Mouse (Mus musculus) MEL (cell line): ENCODE data around the gene Npas3. TPM values are rescaled to one million over a fixed set of nuclear protein-coding genes. Genes with fewer than 3 reads are reported as not detected.

Source experiments
- DNase-seq: peaks from one replicate; pipeline ENCODE4 v3.0.0; 2011; ENCODE audit warnings: low read depth, low spot score
- H3K27ac ChIP-seq: 2 replicates; pipeline ENCODE4 v1.5.1; 2012; ENCODE audit warnings: low read depth, mild to moderate bottlenecking, control low read depth, low read length, moderate library complexity; ENCODE audit not compliant: control insufficient read depth
- H3K27me3 ChIP-seq, 2 experiments: fragments of 150-350 bp in 1 of 2; sonication (generic) in 1 of 2; 2 replicates each; pipeline ENCODE4 v1.6.1; 2012; ENCODE audit warnings: low read length in 2 of 2, mild to moderate bottlenecking in 2 of 2, improper control_type of control experiment in 1 of 2, moderate library complexity in 1 of 2; ENCODE audit not compliant: insufficient read depth in 2 of 2, control insufficient read depth in 1 of 2
- H3K36me3 ChIP-seq, 2 experiments: 2 replicates each; pipeline ENCODE4 v1.6.1; 2012 to 2014; ENCODE audit warnings: low read length in 2 of 2, improper control_type of control experiment in 1 of 2, inconsistent platforms in 1 of 2, mild to moderate bottlenecking in 1 of 2; ENCODE audit not compliant: insufficient read depth in 2 of 2, control insufficient read depth in 1 of 2
- H3K4me1 ChIP-seq, 2 experiments: fragments of 150-350 bp in 1 of 2; sonication (generic) in 1 of 2; 2 replicates each; pipeline ENCODE4 v1.6.1; 2012; ENCODE audit warnings: low read length in 2 of 2, improper control_type of control experiment in 1 of 2, mild to moderate bottlenecking in 1 of 2; ENCODE audit not compliant: insufficient read depth in 2 of 2, control insufficient read depth in 1 of 2
- H3K4me3 ChIP-seq, 2 experiments: fragments of 150-350 bp in 1 of 2; sonication (generic) in 1 of 2; 2 replicates each; pipeline ENCODE4 v1.5.1; 2012; ENCODE audit warnings: low read depth in 2 of 2, low read length in 2 of 2, mild to moderate bottlenecking in 2 of 2, moderate library complexity in 2 of 2, control low read depth in 1 of 2, improper control_type of control experiment in 1 of 2; ENCODE audit not compliant: control insufficient read depth in 1 of 2, insufficient read depth in 1 of 2
- H3K79me2 ChIP-seq: 2 replicates; pipeline ENCODE4 v1.6.1; 2012; ENCODE audit warnings: mild to moderate bottlenecking, low read length, moderate library complexity; ENCODE audit not compliant: control insufficient read depth, poor library complexity, insufficient read depth
- H3K9ac ChIP-seq: 2 replicates; pipeline ENCODE4 v1.6.1; 2012; ENCODE audit warnings: low read depth, mild to moderate bottlenecking, control low read depth, low read length, moderate library complexity; ENCODE audit not compliant: control insufficient read depth, poor library complexity, severe bottlenecking
- H3K9me3 ChIP-seq: fragments of 150-350 bp; sonication (generic); replicated peaks from 2 replicates; pipeline ENCODE4 v1.6.1; 2012; ENCODE audit warnings: mild to moderate bottlenecking, low read length, improper control_type of control experiment, moderate library complexity; ENCODE audit not compliant: insufficient read depth
- CTCF ChIP-seq, 3 experiments: IDR thresholded peaks in 2 of 3; conservative IDR thresholded peaks in 1 of 3; 2 replicates each; pipeline ENCODE4 v1.5.1; 2011 to 2012; ENCODE audit warnings: low read length in 3 of 3, low read depth in 2 of 3, mild to moderate bottlenecking in 2 of 3, improper control_type of control experiment in 1 of 3, inconsistent platforms in 1 of 3, mixed read lengths in 1 of 3, moderate library complexity in 1 of 3; ENCODE audit not compliant: control insufficient read depth in 1 of 3, insufficient read depth in 1 of 3, poor library complexity in 1 of 3, severe bottlenecking in 1 of 3
- E2F4 ChIP-seq: IDR thresholded peaks from 2 replicates; pipeline ENCODE4 v1.6.1; 2011; ENCODE audit warnings: low read depth, low read length, improper control_type of control experiment, borderline replicate concordance
- ELF1 ChIP-seq: IDR thresholded peaks from 2 replicates; pipeline ENCODE4 v1.6.1; 2014; ENCODE audit warnings: low read depth, mild to moderate bottlenecking, inconsistent platforms, low read length, improper control_type of control experiment, moderate library complexity
- GABPA ChIP-seq: IDR thresholded peaks from 2 replicates; pipeline ENCODE4 v1.6.1; 2012; ENCODE audit warnings: low read depth, mild to moderate bottlenecking, inconsistent platforms, low read length, improper control_type of control experiment, moderate library complexity
- GATA1 ChIP-seq: IDR thresholded peaks from 2 replicates; pipeline ENCODE4 v1.6.1; 2011; ENCODE audit warnings: low read depth, low read length, improper control_type of control experiment
- MAFK ChIP-seq: IDR thresholded peaks from 2 replicates; pipeline ENCODE4 v1.6.1; 2011; ENCODE audit warnings: low read depth, mild to moderate bottlenecking, low read length, improper control_type of control experiment, borderline replicate concordance
- MAX ChIP-seq: IDR thresholded peaks from 2 replicates; pipeline ENCODE4 v1.6.1; 2011; ENCODE audit warnings: low read length, improper control_type of control experiment
- MAZ ChIP-seq: IDR thresholded peaks from 2 replicates; pipeline ENCODE4 v1.6.1; 2012; ENCODE audit warnings: low read depth, mild to moderate bottlenecking, inconsistent platforms, low read length, improper control_type of control experiment
- MEF2A ChIP-seq: IDR thresholded peaks from 2 replicates; pipeline ENCODE4 v1.6.1; 2014; ENCODE audit warnings: low read depth, mild to moderate bottlenecking, inconsistent platforms, low read length, improper control_type of control experiment; ENCODE audit not compliant: poor library complexity, insufficient replicate concordance, severe bottlenecking; ENCODE audit errors: extremely low read depth
- NRF1 ChIP-seq: IDR thresholded peaks from 2 replicates; pipeline ENCODE4 v1.6.1; 2014; ENCODE audit warnings: low read depth, mild to moderate bottlenecking, inconsistent platforms, low read length, improper control_type of control experiment, moderate library complexity; ENCODE audit not compliant: poor library complexity, insufficient read depth, severe bottlenecking
- POLR2A ChIP-seq, 2 experiments: IDR thresholded peaks; 2 replicates each; pipeline ENCODE4 v1.6.1; 2011 to 2012; ENCODE audit warnings: low read length in 2 of 2, mild to moderate bottlenecking in 2 of 2, control low read depth in 1 of 2, improper control_type of control experiment in 1 of 2, low read depth in 1 of 2, moderate library complexity in 1 of 2; ENCODE audit not compliant: control insufficient read depth in 1 of 2, insufficient read depth in 1 of 2, poor library complexity in 1 of 2
- POLR2AphosphoS2 ChIP-seq: IDR thresholded peaks from 2 replicates; pipeline ENCODE4 v1.6.1; 2011; ENCODE audit warnings: low read length, improper control_type of control experiment
- POLR2AphosphoS5 ChIP-seq: IDR thresholded peaks from 2 replicates; pipeline ENCODE4 v1.6.1; 2012; ENCODE audit warnings: low read depth, borderline replicate concordance, mild to moderate bottlenecking, inconsistent platforms, low read length, moderate library complexity, mixed read lengths
- RCOR1 ChIP-seq: IDR thresholded peaks from 2 replicates; pipeline ENCODE4 v1.6.1; 2012; ENCODE audit warnings: low read depth, mild to moderate bottlenecking, inconsistent platforms, low read length, improper control_type of control experiment
- SIN3A ChIP-seq: IDR thresholded peaks from 2 replicates; pipeline ENCODE4 v1.6.1; 2012; ENCODE audit warnings: low read length, improper control_type of control experiment, inconsistent platforms
- SMC3 ChIP-seq: IDR thresholded peaks from 2 replicates; pipeline ENCODE4 v1.6.1; 2011; ENCODE audit warnings: low read depth, low read length, improper control_type of control experiment
- TCF12 ChIP-seq: IDR thresholded peaks from 2 replicates; pipeline ENCODE4 v1.6.1; 2014; ENCODE audit warnings: low read depth, mild to moderate bottlenecking, inconsistent platforms, low read length, improper control_type of control experiment, moderate library complexity
- UBTF ChIP-seq: IDR thresholded peaks from 2 replicates; pipeline ENCODE4 v1.6.1; 2012; ENCODE audit warnings: low read depth, mild to moderate bottlenecking, inconsistent platforms, low read length, improper control_type of control experiment, moderate library complexity, borderline replicate concordance; ENCODE audit not compliant: insufficient read depth
- USF2 ChIP-seq, 2 experiments: IDR thresholded peaks; 2 replicates each; pipeline ENCODE4 v1.6.1; 2011 to 2012; ENCODE audit warnings: improper control_type of control experiment in 2 of 2, low read length in 2 of 2, borderline replicate concordance in 1 of 2, inconsistent platforms in 1 of 2, low read depth in 1 of 2, mild to moderate bottlenecking in 1 of 2; ENCODE audit not compliant: insufficient read depth in 1 of 2
- ZNF384 ChIP-seq: IDR thresholded peaks from 2 replicates; pipeline ENCODE4 v1.6.1; 2012; ENCODE audit warnings: low read depth, mild to moderate bottlenecking, inconsistent platforms, low read length, improper control_type of control experiment
- polyA plus RNA-seq, 2 experiments: library from polyadenylated mRNA; stranded (reverse) in 1 of 2; unstranded in 1 of 2; fragments of >175 nt in 1 of 2; fragments of >200 nt in 1 of 2; gene quantifications; 2 replicates each; pipeline versions ENCODE4 v1.2.1 to v1.2.4; 2012; ENCODE audit warnings: low replicate concordance in 2 of 2, low read depth in 1 of 2; ENCODE audit not compliant: insufficient read length in 2 of 2, insufficient read depth in 1 of 2, missing spikeins in 1 of 2
- total RNA-seq: library from RNA; depleted of rRNA; stranded (reverse); fragments of 300-350 nt; gene quantifications from 2 replicates; pipeline ENCODE4 v1.2.3, GENCODE M21; 2012

Gene Npas3
- total and polyA plus RNA-seq, 3 experiments: not detected

GRCm38 (mm10) chr12:53527046-53527445 lies 278.6 kb downstream of the Npas3 start:
- H3K4me3 ChIP-seq: no peak overlapping the region
- H3K9me3 ChIP-seq: no peaks in the 10 kb centered on the region
- no peak for TF ChIP-seq ELF1
- TF ChIP-seq GATA1: no peak
- TF ChIP-seq SIN3A: no peak
- TF ChIP-seq MAZ: no peak
- TF ChIP-seq SMC3: no peak
- TF ChIP-seq RCOR1: no peak
- no peak for TF ChIP-seq TCF12
- no peak for TF ChIP-seq CTCF (IDR thresholded peaks at IDR 0.05 in 2 of 3, conservative IDR thresholded peaks at IDR 0.05 in 1 of 3; ENCODE audit: control insufficient read depth in 1 of 3, insufficient read depth in 1 of 3, low read depth in 2 of 3, low read length in 3 of 3, poor library complexity in 1 of 3, severe bottlenecking in 1 of 3)
- TF ChIP-seq POLR2A (IDR thresholded peaks at IDR 0.05; ENCODE audit: control insufficient read depth in 1 of 2, insufficient read depth in 1 of 2, low read depth in 1 of 2, low read length in 2 of 2, poor library complexity in 1 of 2): no peak
- no peak for TF ChIP-seq NRF1
- TF ChIP-seq POLR2AphosphoS5: no peak
- no peak for TF ChIP-seq POLR2AphosphoS2
- no peak for TF ChIP-seq GABPA
- no peak for TF ChIP-seq E2F4
- no peak for TF ChIP-seq MAX
- TF ChIP-seq MEF2A: no peak
- TF ChIP-seq UBTF: no peak
- TF ChIP-seq, all 39 proteins: peak for 0
- Histone ChIP-seq H3K79me2 (no peaks in the 10 kb centered on the region), H3K27ac (no peak overlapping the region), H3K4me1 (no peaks in the 10 kb centered on the region), H3K27me3 (no peaks in the 10 kb centered on the region), H3K9ac (no peak overlapping the region), H3K36me3 (no peaks in the 10 kb centered on the region)
- no peak for DNase-seq

GRCm38 (mm10) chr12:53529345-53529744 lies 280.9 kb downstream of the Npas3 start:
- Histone ChIP-seq H3K36me3 (no peaks in the 10 kb centered on the region), H3K27ac (no peak overlapping the region), H3K9ac (no peak overlapping the region), H3K9me3 (no peaks in the 10 kb centered on the region), H3K4me1 (no peaks in the 10 kb centered on the region), H3K27me3 (no peaks in the 10 kb centered on the region), H3K4me3 (no peak overlapping the region), H3K79me2 (no peaks in the 10 kb centered on the region)
- no peak for DNase-seq
- TF ChIP-seq MAZ: no peak
- TF ChIP-seq MEF2A: no peak
- TF ChIP-seq ZNF384: no peak
- no peak for TF ChIP-seq USF2 (IDR thresholded peaks at IDR 0.05; ENCODE audit: borderline replicate concordance in 1 of 2, insufficient read depth in 1 of 2, low read depth in 1 of 2, low read length in 2 of 2)
- no peak for TF ChIP-seq POLR2AphosphoS2
- no peak for TF ChIP-seq MAFK
